Mouse (Mus musculus): ENCODE data around the gene Ppargc1a. TPM values are rescaled to one million over a fixed set of nuclear protein-coding genes. Genes with fewer than 3 reads are reported as not detected.

Gene Ppargc1a
- total and polyA plus RNA-seq, 3 experiments, result not detected

- no peak for TF ChIP-seq TBP (conservative IDR thresholded peaks at IDR 0.05; ENCODE audit: low read depth, low read length)
- H3K9me3 ChIP-seq (replicated peaks; ENCODE audit: low read length), result peaks cover 29% of the 10 kb centered on the region
- no peak overlapping the region for H3K4me3 ChIP-seq (replicated peaks in 1 of 3; ENCODE audit: low read depth in 2 of 3, low read length in 2 of 3, poor library complexity in 1 of 3)
- H3K36me3 ChIP-seq (replicated peaks in 1 of 2; ENCODE audit: control insufficient read depth in 1 of 2, insufficient read depth in 1 of 2, low read length in 1 of 2), result no peaks in the 10 kb centered on the region
- no peak for DNase-seq (ENCODE audit: extremely low read depth)
- H3K4me1 ChIP-seq (ENCODE audit: control insufficient read depth in 1 of 2, insufficient read depth in 2 of 2), result no peaks in the 10 kb centered on the region
- in situ Hi-C loops (cut with MboI; ENCODE audit: low pct_ligation_motif_present, low pct_unique_long_range_greater_than_20kb, low sequenced_read_pairs) (no loop called here), dilution Hi-C loops (cut with MboI; ENCODE audit: extremely low pct_ligation_motif_present, extremely low pct_unique_long_range_greater_than_20kb, low sequenced_read_pairs) (no loop called here)
- H3K79me2 ChIP-seq (replicated peaks; ENCODE audit: control insufficient read depth, extremely low read depth, insufficient read depth, poor library complexity, severe bottlenecking), result no peaks in the 10 kb centered on the region
- H3K27ac ChIP-seq (ENCODE audit: insufficient read depth, low read depth), result no peak overlapping the region
- no peaks in the 10 kb centered on the region for H3K27me3 ChIP-seq (replicated peaks)
- H3K9ac ChIP-seq (ENCODE audit: insufficient read depth, low read depth), result no peak overlapping the region
- no peak overlapping the region for H3K4me2 ChIP-seq (ENCODE audit: insufficient read depth, low read depth, poor library complexity, severe bottlenecking)
Measured at GRCm38 (mm10) chr5:51527498-51528164, 39.9 kb downstream of the Ppargc1a start.

GRCm38 (mm10) chr5:51525858-51526257, 41.7 kb downstream of the Ppargc1a start:
- no peak overlapping the region for H3K27ac ChIP-seq (ENCODE audit: insufficient read depth, low read depth)
- H3K9ac ChIP-seq (ENCODE audit: insufficient read depth, low read depth), result no peak overlapping the region
- TF ChIP-seq SIN3A (IDR thresholded peaks at IDR 0.05; ENCODE audit: low read length) (no peak), HCFC1 (IDR thresholded peaks at IDR 0.05; ENCODE audit: low read depth, low read length) (no peak), POLR2A (IDR thresholded peaks at IDR 0.05; ENCODE audit: low read depth, low read length) (no peak), ETS1 (conservative IDR thresholded peaks at IDR 0.05; ENCODE audit: low read depth, low read length) (no peak), MXI1 (IDR thresholded peaks at IDR 0.05; ENCODE audit: low read depth, low read length) (no peak), ELF1 (IDR thresholded peaks at IDR 0.05; ENCODE audit: low read depth, low read length) (no peak), ZC3H11A (IDR thresholded peaks at IDR 0.05; ENCODE audit: low read depth, low read length) (no peak), TCF12 (IDR thresholded peaks at IDR 0.05; ENCODE audit: low read depth, low read length) (no peak), EP300 (IDR thresholded peaks at IDR 0.05; ENCODE audit: low read length) (no peak), E2F4 (IDR thresholded peaks at IDR 0.05; ENCODE audit: insufficient replicate concordance, low read depth, low read length) (no peak), GABPA (IDR thresholded peaks at IDR 0.05; ENCODE audit: insufficient replicate concordance, low read depth, low read length) (no peak), CHD1 (IDR thresholded peaks at IDR 0.05; ENCODE audit: low read depth, low read length) (no peak), ZMIZ1 (IDR thresholded peaks at IDR 0.05; ENCODE audit: low read depth, low read length) (no peak), RCOR1 (conservative IDR thresholded peaks at IDR 0.05; ENCODE audit: low read depth, low read length) (no peak), RAD21 (IDR thresholded peaks at IDR 0.05; ENCODE audit: low read depth, low read length) (no peak)
- dilution Hi-C loops (cut with MboI; ENCODE audit: extremely low pct_ligation_motif_present, extremely low pct_unique_long_range_greater_than_20kb, low sequenced_read_pairs), result no loop called here
- in situ Hi-C loops (cut with MboI; ENCODE audit: low pct_ligation_motif_present, low pct_unique_long_range_greater_than_20kb, low sequenced_read_pairs), result no loop called here
- no peak overlapping the region for H3K4me3 ChIP-seq (replicated peaks in 1 of 3; ENCODE audit: low read depth in 2 of 3, low read length in 2 of 3, poor library complexity in 1 of 3)
- no peaks in the 10 kb centered on the region for H3K36me3 ChIP-seq (replicated peaks in 1 of 2; ENCODE audit: control insufficient read depth in 1 of 2, insufficient read depth in 1 of 2, low read length in 1 of 2)
- no peak for DNase-seq (ENCODE audit: extremely low read depth)
- peaks cover 26% of the 10 kb centered on the region for H3K9me3 ChIP-seq (replicated peaks; ENCODE audit: low read length)
- no peaks in the 10 kb centered on the region for H3K79me2 ChIP-seq (replicated peaks; ENCODE audit: control insufficient read depth, extremely low read depth, insufficient read depth, poor library complexity, severe bottlenecking)
- no peaks in the 10 kb centered on the region for H3K27me3 ChIP-seq (replicated peaks)
- no peaks in the 10 kb centered on the region for H3K4me1 ChIP-seq (ENCODE audit: control insufficient read depth in 1 of 2, insufficient read depth in 2 of 2)
- no peak overlapping the region for H3K4me2 ChIP-seq (ENCODE audit: insufficient read depth, low read depth, poor library complexity, severe bottlenecking)

All from CH12.LX (cell line).